Mouse (Mus musculus): Measurements from ENCODE around the gene Nat8f4. TPM values are rescaled to one million over a fixed set of nuclear protein-coding genes. Genes with fewer than 3 reads are reported as not detected.
"Not testable (repeated sequence)": the region's sequence is repeated elsewhere in the genome, so short reads cannot be mapped to it uniquely, and the experiment has no call there.

Nat8f4 gene
- total RNA-seq, 2 experiments from 2014 or later = 0.33 to 0.74 TPM

GRCm38 (mm10) chr6:85908341-85908740 is 3.7 kb upstream of the Nat8f4 start:
- intact Hi-C loops (cut with DNase I; ENCODE audit: low total_unique reads) = no loop called here
- DNase-seq = no peak

- intact Hi-C loops (cut with DNase I; ENCODE audit: low total_unique reads) = not testable (repeated sequence)
- peak; percentile 22 for DNase-seq
These were observed 2.2 kb upstream of the Nat8f4 start for GRCm38 (mm10) chr6:85906911-85907351.

GRCm38 (mm10) chr6:85902303-85902702 is 2.4 kb downstream of the Nat8f4 start:
- no peak for DNase-seq
- intact Hi-C loops (cut with DNase I; ENCODE audit: low total_unique reads) = loop anchor here (5.0 kb wide), 1 partner anchor 70 kb away; the partner anchor contains the start of gene Nat8

GRCm38 (mm10) chr6:85898596-85899475 is 5.8 kb downstream of the Nat8f4 start:
- intact Hi-C loops (cut with DNase I; ENCODE audit: low total_unique reads); DNase-seq: not testable (repeated sequence)

- intact Hi-C loops (cut with DNase I; ENCODE audit: low total_unique reads) = not testable (repeated sequence)
- peak; percentile 17 for DNase-seq
These were observed 9.5 kb downstream of the Nat8f4 start for GRCm38 (mm10) chr6:85895061-85895648.

GRCm38 (mm10) chr6:85888961-85889360 is 15.7 kb downstream of the Nat8f4 start:
- no peak for DNase-seq
- intact Hi-C loops (cut with DNase I; ENCODE audit: low total_unique reads) = no loop called here

- DNase-seq = no peak
- intact Hi-C loops (cut with DNase I; ENCODE audit: low total_unique reads) = no loop called here
These were observed 20.4 kb downstream of the Nat8f4 start for GRCm38 (mm10) chr6:85884311-85884710.

- intact Hi-C loops (cut with DNase I; ENCODE audit: low total_unique reads); DNase-seq: not testable (repeated sequence)
These were observed 21.4 kb downstream of the Nat8f4 start for GRCm38 (mm10) chr6:85883246-85883645.

GRCm38 (mm10) chr6:85869006-85869405 is 35.7 kb downstream of the Nat8f4 start, which contains the start of gene Nat8f2:
TSS of gene Nat8f2 (minus strand) at chr6:85869158.
- intact Hi-C loops (cut with DNase I; ENCODE audit: low total_unique reads); DNase-seq: not testable (repeated sequence)

GRCm38 (mm10) chr6:85867726-85868690 is 36.7 kb downstream of the Nat8f4 start:
- no peak for DNase-seq
- intact Hi-C loops (cut with DNase I; ENCODE audit: low total_unique reads) = no loop called here

GRCm38 (mm10) chr6:85866995-85867394 is 37.7 kb downstream of the Nat8f4 start:
- DNase-seq; intact Hi-C loops (cut with DNase I; ENCODE audit: low total_unique reads): not testable (repeated sequence)

GRCm38 (mm10) chr6:85866166-85866565 is 38.5 kb downstream of the Nat8f4 start:
- DNase-seq = peak; percentile 13
- intact Hi-C loops (cut with DNase I; ENCODE audit: low total_unique reads) = not testable (repeated sequence)

GRCm38 (mm10) chr6:85864900-85865639 is 39.6 kb downstream of the Nat8f4 start:
- DNase-seq = peak; percentile 7

GRCm38 (mm10) chr6:85863840-85864239 is 40.8 kb downstream of the Nat8f4 start:
- DNase-seq = no peak
- intact Hi-C loops (cut with DNase I; ENCODE audit: low total_unique reads) = no loop called here

More at GRCm38 (mm10) chr6:85864900-85865639, 39.6 kb downstream of the Nat8f4 start:
- intact Hi-C loops (cut with DNase I; ENCODE audit: low total_unique reads) = not testable (repeated sequence)

- intact Hi-C loops (cut with DNase I; ENCODE audit: low total_unique reads) = no loop called here
These were observed 41.5 kb downstream of the Nat8f4 start for GRCm38 (mm10) chr6:85863136-85863535.

GRCm38 (mm10) chr6:85862565-85862964 is 42.1 kb downstream of the Nat8f4 start:
- intact Hi-C loops (cut with DNase I; ENCODE audit: low total_unique reads) = no loop called here
- DNase-seq = no peak

More at GRCm38 (mm10) chr6:85863136-85863535, 41.5 kb downstream of the Nat8f4 start:
- DNase-seq = no peak

- no peak for DNase-seq
- intact Hi-C loops (cut with DNase I; ENCODE audit: low total_unique reads) = no loop called here
These were observed 43.4 kb downstream of the Nat8f4 start for GRCm38 (mm10) chr6:85861247-85861646.

- intact Hi-C loops (cut with DNase I; ENCODE audit: low total_unique reads) = no loop called here
- DNase-seq = peak; percentile 48
These were observed 48.4 kb downstream of the Nat8f4 start for GRCm38 (mm10) chr6:85856194-85856678.
